Mouse (Mus musculus): Measurements from ENCODE around the gene Dicer1. TPM values are rescaled to one million over a fixed set of nuclear protein-coding genes. Genes with fewer than 3 reads are reported as not detected.
A peak's percentile ranks its signal among the peaks of the same experiment; 100 is the strongest.

Dicer1 gene
- polyA plus RNA-seq (2016; fragmentation: Nextera tagmentation; extraction: Ambion mirVana): 53.2 and 55.4 TPM in 2 replicates

- peak within 1 kb of the TSS; percentile 90 for H3K4me3 ChIP-seq
- peaks cover 32% of the 10 kb centered on the region for H3K4me1 ChIP-seq
- 1% methylated on average over 74 of the region's 94 CpGs for WGBS
- 0 out of 2 replicates have a peak, but pooled peaks cover 6% of the 10 kb centered on the region for H3K36me3 ChIP-seq
- H3K9me3 ChIP-seq: no peaks in the 10 kb centered on the region
- ATAC-seq (ENCODE audit: low FRiP score, low read depth): peak; percentile 94
- peak within 1 kb of the TSS; percentile 96 for H3K9ac ChIP-seq
- no peaks in the 10 kb centered on the region for H3K27me3 ChIP-seq (replicated peaks)
- peak within 1 kb of the TSS; percentile 93 for H3K4me2 ChIP-seq (replicated peaks)
- H3K27ac ChIP-seq: peak within 1 kb of the TSS; percentile 80
Observed at GRCm38 (mm10) chr12:104751814-104752765, at the start of gene Dicer1. Gene Dicer1 (minus strand): TSS chr12:104751952.

GRCm38 (mm10) chr12:104799365-104799764 is 47.6 kb upstream of the Dicer1 start:
- peaks cover 15% of the 10 kb centered on the region for H3K4me1 ChIP-seq
- no peak overlapping the region for H3K4me3 ChIP-seq
- H3K9ac ChIP-seq: no peak overlapping the region
- H3K36me3 ChIP-seq: peaks cover 16% of the 10 kb centered on the region; the same call in 1 of the 2 replicates
- H3K4me2 ChIP-seq (replicated peaks): no peak overlapping the region
- WGBS: 90% methylated on average over 3 of the region's 3 CpGs
- peaks cover 21% of the 10 kb centered on the region for H3K9me3 ChIP-seq
- no peaks in the 10 kb centered on the region for H3K27me3 ChIP-seq (replicated peaks)
- no peak for ATAC-seq (ENCODE audit: low FRiP score, low read depth)
- H3K27ac ChIP-seq: no peak overlapping the region

- Histone ChIP-seq H3K36me3 (peaks cover 16% of the 10 kb centered on the region; the same call in 1 of the 2 replicates), H3K4me1 (peaks cover 15% of the 10 kb centered on the region), H3K27me3 (replicated peaks) (no peaks in the 10 kb centered on the region), H3K4me2 (replicated peaks) (no peak overlapping the region), H3K4me3 (no peak overlapping the region), H3K9ac (no peak overlapping the region), H3K9me3 (peaks cover 21% of the 10 kb centered on the region), H3K27ac (no peak overlapping the region)
- ATAC-seq (ENCODE audit: low FRiP score, low read depth): no peak
- 94% methylated on average over 6 of the region's 6 CpGs for WGBS
Observed at GRCm38 (mm10) chr12:104797905-104798304, 46.2 kb upstream of the Dicer1 start.

GRCm38 (mm10) chr12:104796635-104797378 is 45.1 kb upstream of the Dicer1 start:
- H3K27ac ChIP-seq: no peak overlapping the region
- no peak for ATAC-seq (ENCODE audit: low FRiP score, low read depth)
- H3K4me3 ChIP-seq: no peak overlapping the region
- H3K9ac ChIP-seq: no peak overlapping the region
- H3K9me3 ChIP-seq: peaks cover 21% of the 10 kb centered on the region
- peaks cover 16% of the 10 kb centered on the region; the same call in 1 of the 2 replicates for H3K36me3 ChIP-seq
- no peaks in the 10 kb centered on the region for H3K27me3 ChIP-seq (replicated peaks)
- no peak overlapping the region for H3K4me2 ChIP-seq (replicated peaks)
- 0 out of 2 replicates have a peak, but pooled peaks cover 7% of the 10 kb centered on the region for H3K4me1 ChIP-seq
- 91% methylated on average over 11 of the region's 11 CpGs for WGBS

GRCm38 (mm10) chr12:104794957-104795356 is 43.2 kb upstream of the Dicer1 start:
- H3K9me3 ChIP-seq: peaks cover 21% of the 10 kb centered on the region
- no peak overlapping the region for H3K9ac ChIP-seq

GRCm38 (mm10) chr12:104793486-104793885 is 41.7 kb upstream of the Dicer1 start:
- Histone ChIP-seq H3K4me2 (replicated peaks) (no peak overlapping the region), H3K36me3 (peaks cover 5% of the 10 kb centered on the region; the same call in 1 of the 2 replicates), H3K27ac (no peak overlapping the region), H3K9ac (no peak overlapping the region), H3K9me3 (peaks cover 9% of the 10 kb centered on the region), H3K4me1 (0 out of 2 replicates have a peak, but pooled peaks cover 6% of the 10 kb centered on the region), H3K4me3 (no peak overlapping the region), H3K27me3 (replicated peaks) (no peaks in the 10 kb centered on the region)
- ATAC-seq (ENCODE audit: low FRiP score, low read depth): no peak
- 49% methylated on average over 12 of the region's 12 CpGs for WGBS

More at GRCm38 (mm10) chr12:104794957-104795356, 43.2 kb upstream of the Dicer1 start:
- no peak overlapping the region for H3K4me2 ChIP-seq (replicated peaks)
- peaks cover 15% of the 10 kb centered on the region; the same call in 1 of the 2 replicates for H3K36me3 ChIP-seq
- 0 out of 2 replicates have a peak, but pooled peaks cover 6% of the 10 kb centered on the region for H3K4me1 ChIP-seq
- H3K4me3 ChIP-seq: no peak overlapping the region
- no peak overlapping the region for H3K27ac ChIP-seq
- no peak for ATAC-seq (ENCODE audit: low FRiP score, low read depth)
- WGBS: 52% methylated on average over 5 of the region's 5 CpGs
- no peaks in the 10 kb centered on the region for H3K27me3 ChIP-seq (replicated peaks)

GRCm38 (mm10) chr12:104777603-104778002 is 25.9 kb upstream of the Dicer1 start:
- ATAC-seq (ENCODE audit: low FRiP score, low read depth): no peak
- H3K36me3 ChIP-seq: peaks cover 12% of the 10 kb centered on the region; the same call in 1 of the 2 replicates
- no peak overlapping the region for H3K9ac ChIP-seq
- no peaks in the 10 kb centered on the region for H3K9me3 ChIP-seq
- H3K27ac ChIP-seq: no peak overlapping the region
- H3K4me2 ChIP-seq (replicated peaks): no peak overlapping the region
- no peak overlapping the region for H3K4me3 ChIP-seq
- no peaks in the 10 kb centered on the region; the same call in 1 of the 2 replicates for H3K4me1 ChIP-seq
- H3K27me3 ChIP-seq (replicated peaks): no peaks in the 10 kb centered on the region
- 92% methylated on average over 1 of the region's 1 CpGs for WGBS

- ATAC-seq (ENCODE audit: low FRiP score, low read depth): no peak
- peaks cover 17% of the 10 kb centered on the region for H3K4me1 ChIP-seq
- no peak overlapping the region for H3K4me2 ChIP-seq (replicated peaks)
- no peaks in the 10 kb centered on the region for H3K9me3 ChIP-seq
- no peaks in the 10 kb centered on the region for H3K27me3 ChIP-seq (replicated peaks)
- no peak overlapping the region for H3K9ac ChIP-seq
- H3K4me3 ChIP-seq: no peak overlapping the region
- WGBS: 89% methylated on average over 2 of the region's 2 CpGs
- H3K27ac ChIP-seq: no peak overlapping the region
- no peaks in the 10 kb centered on the region; the same call in 1 of the 2 replicates for H3K36me3 ChIP-seq
Observed at GRCm38 (mm10) chr12:104771941-104772340, 20.2 kb upstream of the Dicer1 start.

GRCm38 (mm10) chr12:104769201-104769785 is 17.5 kb upstream of the Dicer1 start:
- no peak overlapping the region for H3K4me2 ChIP-seq (replicated peaks)
- no peak overlapping the region for H3K4me3 ChIP-seq
- no peaks in the 10 kb centered on the region for H3K9me3 ChIP-seq
- no peak overlapping the region for H3K9ac ChIP-seq
- H3K36me3 ChIP-seq: no peaks in the 10 kb centered on the region
- no peaks in the 10 kb centered on the region for H3K27me3 ChIP-seq (replicated peaks)
- ATAC-seq (ENCODE audit: low FRiP score, low read depth): no peak
- H3K27ac ChIP-seq: no peak overlapping the region
- H3K4me1 ChIP-seq: peaks cover 17% of the 10 kb centered on the region
- 28% methylated on average over 10 of the region's 10 CpGs for WGBS

- Histone ChIP-seq H3K4me3 (no peak overlapping the region), H3K27me3 (replicated peaks) (no peaks in the 10 kb centered on the region), H3K36me3 (no peaks in the 10 kb centered on the region), H3K4me2 (replicated peaks) (no peak overlapping the region), H3K9ac (no peak overlapping the region), H3K27ac (no peak overlapping the region), H3K9me3 (no peaks in the 10 kb centered on the region), H3K4me1 (peaks cover 22% of the 10 kb centered on the region)
- no peak for ATAC-seq (ENCODE audit: low FRiP score, low read depth)
- 89% methylated on average over 4 of the region's 4 CpGs for WGBS
Observed at GRCm38 (mm10) chr12:104767183-104767582, 15.4 kb upstream of the Dicer1 start.

GRCm38 (mm10) chr12:104765761-104766160 is 14.0 kb upstream of the Dicer1 start:
- Histone ChIP-seq H3K9me3 (no peaks in the 10 kb centered on the region), H3K27me3 (replicated peaks) (no peaks in the 10 kb centered on the region), H3K4me2 (replicated peaks) (no peak overlapping the region), H3K36me3 (no peaks in the 10 kb centered on the region), H3K27ac (no peak overlapping the region), H3K9ac (no peak overlapping the region), H3K4me3 (no peak overlapping the region), H3K4me1 (peaks cover 22% of the 10 kb centered on the region)
- WGBS: 92% methylated on average over 7 of the region's 7 CpGs
- no peak for ATAC-seq (ENCODE audit: low FRiP score, low read depth)

All from neural tube, embryonic 12.5 days (tissue).